Mouse (Mus musculus) testis, postnatal 14 days (tissue): ENCODE measurements around the gene Frmpd2.
A peak's percentile ranks its signal among the peaks of the same experiment; 100 is the strongest.
"Not testable (repeated sequence)": the region's sequence is repeated elsewhere in the genome, so short reads cannot be mapped to it uniquely, and the experiment has no call there.

ENCODE experiments used
- DNase-seq: peaks from one replicate; pipeline ENCODE4 v3.0.0; 2021; ENCODE audit warnings: low spot score

Frmpd2 gene

DNA sequence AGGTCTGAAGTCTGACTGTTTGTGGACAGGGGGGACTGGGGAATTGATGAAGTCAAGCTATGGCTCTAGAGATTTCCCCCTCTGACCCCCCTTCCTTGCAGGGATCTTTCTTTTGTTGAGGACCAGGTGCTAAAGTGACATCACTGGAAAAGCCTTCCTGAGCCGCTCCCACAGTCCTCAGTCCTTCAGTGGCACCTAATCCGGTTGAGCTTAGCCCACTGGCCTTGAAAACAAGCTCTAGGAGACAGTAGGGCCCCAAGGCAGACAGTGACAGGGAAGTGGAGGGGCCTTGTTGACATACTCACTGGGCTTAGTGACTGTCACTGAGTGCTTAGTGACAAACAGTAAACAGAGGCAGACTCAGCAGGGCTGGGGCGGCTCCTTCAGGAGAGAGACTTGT is at the start of gene Frmpd2:
Gene Frmpd2, plus strand, starts transcription at position 366 of the 400 bp plus-strand sequence.
- DNase-seq = no peak

DNA sequence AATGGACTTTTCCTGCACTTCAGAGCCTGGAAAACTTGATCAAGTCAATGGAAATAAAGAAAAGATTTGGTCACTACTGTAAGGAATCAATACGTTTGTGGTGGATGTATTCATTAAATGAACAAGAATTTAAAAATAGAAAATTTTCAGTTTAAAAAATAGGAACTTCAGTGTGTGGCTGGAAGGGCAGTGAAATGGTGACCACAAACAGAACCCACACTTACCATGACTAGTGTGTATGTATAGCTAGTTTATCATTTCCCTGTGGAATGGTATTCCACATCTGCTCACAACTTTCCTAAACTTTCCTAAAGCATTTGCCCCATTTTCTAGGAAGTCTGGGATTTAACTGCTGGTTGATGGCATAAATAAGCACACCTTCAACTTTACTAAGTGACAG is 48.5 kb upstream of the Frmpd2 start:
- no peak for DNase-seq

DNA sequence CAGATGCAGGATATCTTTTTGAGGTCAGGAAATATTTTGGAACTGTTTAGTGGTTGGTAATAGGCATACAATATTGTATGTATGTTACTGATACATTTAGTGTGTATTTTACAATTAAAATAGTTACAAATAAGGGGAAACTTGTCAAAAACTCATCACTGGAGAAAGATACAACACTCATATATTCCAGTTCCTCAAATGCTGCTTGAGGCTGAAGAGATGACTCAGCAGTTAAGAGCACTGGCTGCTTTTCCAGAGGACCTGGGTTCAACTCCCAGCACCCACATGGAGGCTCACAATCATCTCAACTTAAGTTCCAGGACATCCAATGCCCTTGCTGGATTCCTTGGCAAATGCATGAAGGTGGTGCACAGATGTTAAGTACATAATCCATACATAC is 47.4 kb upstream of the Frmpd2 start:
- no peak for DNase-seq

DNA sequence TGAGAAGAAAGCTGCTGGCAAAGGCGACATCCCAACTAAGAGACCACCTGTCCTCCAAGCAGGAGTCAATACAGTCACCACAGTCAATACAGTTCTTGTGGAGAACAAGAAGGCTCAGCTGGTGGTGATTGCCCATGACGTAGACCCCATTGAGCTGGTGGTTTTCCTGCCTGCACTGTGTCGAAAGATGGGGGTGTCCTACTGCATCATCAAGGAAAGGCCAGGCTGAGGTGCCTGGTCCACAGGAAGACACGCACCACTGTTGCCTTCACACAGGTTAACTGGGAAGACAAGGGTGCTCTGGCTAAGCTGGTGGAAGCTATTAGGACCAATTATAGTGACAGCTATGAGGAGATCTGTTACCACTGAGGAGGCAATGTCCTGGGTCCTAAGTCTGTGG is 39.0 kb upstream of the Frmpd2 start:
- DNase-seq = not testable (repeated sequence)

DNA sequence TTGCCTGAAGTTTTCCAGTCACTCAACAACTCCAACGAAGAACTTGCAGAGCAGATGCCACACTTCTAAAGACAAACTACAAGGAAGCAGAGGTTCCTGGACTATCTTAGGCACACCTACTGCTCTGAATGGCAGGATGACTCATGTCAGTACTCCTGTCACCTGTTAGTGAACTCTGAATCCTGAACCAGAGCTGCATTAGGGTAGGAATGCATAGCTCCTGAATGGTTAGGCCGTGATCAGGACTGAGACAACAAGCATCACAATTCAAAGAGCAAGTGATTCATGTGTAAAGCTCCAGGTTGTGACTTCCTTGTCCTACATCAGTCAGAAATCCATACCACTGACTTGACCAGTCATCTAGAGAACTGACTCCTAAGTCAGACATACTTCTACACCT is 27.7 kb upstream of the Frmpd2 start:
- DNase-seq = no peak

DNA sequence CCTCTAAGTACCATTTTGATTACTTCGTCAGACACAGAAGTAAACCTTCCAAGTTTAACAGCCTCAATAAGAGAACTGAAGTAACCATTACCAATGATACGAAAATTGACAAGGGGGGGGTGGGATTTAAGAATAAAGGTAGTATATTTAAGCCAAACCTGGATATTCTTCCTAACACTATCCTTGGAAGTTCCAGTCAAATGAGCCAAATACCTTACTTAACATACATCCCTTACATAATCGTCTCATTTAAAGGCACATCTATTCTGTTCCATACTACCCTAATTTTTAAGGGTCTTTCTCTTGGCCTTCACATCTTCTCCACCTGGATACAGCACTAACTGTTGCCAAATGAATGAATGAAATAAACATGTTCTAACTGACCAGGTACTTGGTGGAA is 25.5 kb upstream of the Frmpd2 start:
- DNase-seq = no peak

DNA sequence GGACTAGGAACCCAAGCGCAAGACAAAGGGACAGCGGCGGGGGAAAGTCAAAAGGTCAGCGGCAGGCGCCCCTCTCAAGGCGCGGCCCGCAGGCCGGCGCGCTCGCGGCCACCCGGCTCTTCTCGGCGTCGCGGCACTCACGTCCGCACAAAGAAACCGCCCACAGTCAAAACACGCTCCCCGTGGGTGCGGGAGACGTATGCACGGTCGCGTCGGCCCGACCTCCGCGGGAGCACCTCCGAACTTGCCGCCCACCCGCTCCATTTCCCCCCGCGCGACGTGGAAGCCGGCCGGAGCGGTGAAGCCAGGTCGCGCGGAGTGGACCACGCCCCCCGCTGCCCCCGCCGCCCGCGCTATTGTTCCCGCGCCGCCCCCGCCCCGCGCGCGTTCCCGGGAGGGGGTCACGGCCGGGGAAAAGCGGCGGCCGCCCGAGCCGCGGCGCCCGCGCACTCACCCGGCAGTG is 24.9 kb upstream of the Frmpd2 start:
- no peak for DNase-seq

DNA sequence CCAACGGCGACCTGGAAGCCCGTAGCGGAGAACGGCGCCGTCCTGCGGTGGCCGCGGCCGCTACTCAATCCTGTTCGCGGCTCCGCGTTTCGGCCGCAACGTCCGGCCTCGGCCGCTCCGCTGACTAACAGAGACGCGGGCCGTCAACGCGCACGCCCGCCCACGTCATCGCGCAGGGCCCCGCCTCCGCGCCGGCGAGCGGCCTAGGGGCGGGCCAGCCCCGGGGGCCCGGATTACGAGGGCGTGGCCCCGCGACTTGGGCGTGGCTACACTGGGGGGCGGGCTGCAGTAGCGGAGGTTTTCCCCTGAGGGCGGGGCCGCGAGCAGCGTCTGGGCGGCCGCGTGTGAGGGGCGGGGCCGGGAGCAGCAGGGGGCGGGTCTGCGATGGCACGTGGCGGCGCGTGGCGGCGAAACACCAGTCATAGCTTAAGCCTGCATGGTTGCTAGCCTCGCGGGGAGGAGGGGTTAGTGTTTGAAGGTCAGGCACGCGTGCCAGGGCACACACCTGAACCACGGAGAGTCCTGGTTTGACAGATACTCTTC is 24.4 kb upstream of the Frmpd2 start, which contains the start of gene Mapk8:
Gene Mapk8, minus strand, starts transcription at position 132 of the 543 bp plus-strand sequence.
- peak; percentile 98 for DNase-seq

DNA sequence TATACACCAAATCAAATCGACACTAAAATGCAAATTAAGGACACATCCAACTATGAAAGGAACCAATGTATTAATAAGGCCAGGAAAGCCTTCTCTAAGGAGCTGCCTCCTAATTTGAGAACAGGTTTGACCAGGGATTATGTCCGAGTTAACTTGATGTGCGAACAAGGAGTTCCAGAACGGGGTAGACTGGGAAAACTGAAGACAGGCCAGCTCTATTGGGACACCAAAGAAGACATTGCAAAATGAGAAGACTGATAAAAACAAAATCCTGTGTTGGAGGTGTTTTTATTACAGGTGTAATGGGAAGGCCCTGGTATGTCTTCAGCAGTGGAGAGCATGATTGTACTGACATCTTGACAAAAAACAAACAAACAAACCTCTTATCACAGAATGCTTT is 23.2 kb upstream of the Frmpd2 start:
- no peak for DNase-seq

DNA sequence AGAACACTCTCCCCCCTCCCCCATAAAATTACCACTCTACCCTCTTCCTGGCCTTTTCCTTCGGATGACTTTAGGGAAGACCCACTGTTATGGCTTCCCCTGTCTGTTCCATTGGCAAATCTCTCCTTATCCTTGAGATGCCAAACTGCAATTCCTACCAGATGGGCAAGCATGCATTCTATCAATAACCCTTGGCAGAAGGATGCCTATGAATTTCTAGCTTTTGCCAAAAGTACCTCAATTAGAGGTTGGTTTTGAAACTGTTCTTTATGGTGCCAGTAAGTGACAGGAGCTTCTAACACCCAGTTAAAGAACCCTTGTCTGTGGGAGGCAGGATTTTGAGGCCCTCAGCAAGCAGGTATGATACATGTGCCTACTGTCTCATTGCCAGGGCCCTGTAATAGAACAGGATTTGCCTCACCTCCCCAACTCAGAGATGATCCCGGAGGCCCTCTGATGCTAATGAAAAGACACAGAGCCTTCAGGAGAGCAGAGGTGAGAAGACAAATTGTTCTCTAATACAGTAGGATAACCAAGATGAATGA is 22.1 kb upstream of the Frmpd2 start:
- no peak for DNase-seq

DNA sequence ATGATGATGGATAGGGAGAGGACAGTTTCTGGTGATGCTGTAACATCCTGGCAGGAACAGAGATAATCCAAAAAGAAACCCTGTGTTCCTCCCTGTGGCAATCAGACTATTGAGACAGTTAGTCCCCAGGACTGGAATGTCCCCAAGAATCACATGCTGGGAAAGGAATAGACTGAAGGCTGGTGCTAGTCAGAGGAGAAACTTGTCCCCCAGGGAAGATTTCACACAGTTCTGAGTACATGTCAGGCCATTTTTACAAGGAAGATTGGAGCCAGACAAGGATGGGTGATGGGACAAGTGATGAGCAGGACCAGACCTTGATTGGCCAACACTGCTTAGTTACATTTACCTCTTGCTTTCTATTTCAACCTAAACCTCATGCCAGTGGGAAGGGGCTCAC is 21.2 kb upstream of the Frmpd2 start:
- no peak for DNase-seq

DNA sequence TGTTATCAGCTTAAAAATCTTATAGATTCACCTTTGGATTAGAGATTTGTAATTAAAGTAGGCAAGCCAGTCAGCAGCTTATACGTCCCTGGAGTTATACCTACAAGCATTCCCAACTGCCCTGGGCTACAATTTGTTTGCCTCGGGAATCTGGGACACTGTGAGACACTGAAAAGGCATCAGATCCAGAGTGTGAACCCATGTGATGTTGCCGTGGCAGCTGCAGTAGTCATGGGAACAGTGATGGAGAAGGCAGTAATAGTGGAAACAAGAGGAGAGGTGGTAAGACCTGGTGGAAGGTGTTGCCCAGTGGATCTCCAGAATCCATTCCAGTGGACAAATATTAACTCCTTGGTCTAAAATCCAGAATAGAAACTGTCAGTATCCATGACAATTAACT is 7.8 kb upstream of the Frmpd2 start:
- DNase-seq = no peak

DNA sequence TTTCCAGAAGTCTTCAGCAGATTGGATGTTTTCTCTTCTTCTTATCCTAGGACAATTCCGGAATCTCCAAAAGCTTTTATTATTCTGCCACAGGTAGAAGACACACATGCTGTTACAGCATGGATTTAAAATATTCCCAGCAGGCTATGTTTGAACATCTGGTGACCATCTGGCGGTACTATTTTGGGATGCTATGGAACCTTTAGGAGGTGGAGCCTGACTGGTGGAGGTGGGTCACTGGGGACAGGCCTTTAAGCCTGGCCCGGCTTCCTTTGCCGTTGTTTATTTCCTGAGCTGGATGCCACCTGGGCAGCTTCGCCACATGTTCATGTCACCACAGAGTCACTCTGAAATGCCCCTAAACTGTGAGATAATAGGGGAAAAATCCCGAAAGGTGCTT is 3.7 kb upstream of the Frmpd2 start:
- DNase-seq = no peak

DNA sequence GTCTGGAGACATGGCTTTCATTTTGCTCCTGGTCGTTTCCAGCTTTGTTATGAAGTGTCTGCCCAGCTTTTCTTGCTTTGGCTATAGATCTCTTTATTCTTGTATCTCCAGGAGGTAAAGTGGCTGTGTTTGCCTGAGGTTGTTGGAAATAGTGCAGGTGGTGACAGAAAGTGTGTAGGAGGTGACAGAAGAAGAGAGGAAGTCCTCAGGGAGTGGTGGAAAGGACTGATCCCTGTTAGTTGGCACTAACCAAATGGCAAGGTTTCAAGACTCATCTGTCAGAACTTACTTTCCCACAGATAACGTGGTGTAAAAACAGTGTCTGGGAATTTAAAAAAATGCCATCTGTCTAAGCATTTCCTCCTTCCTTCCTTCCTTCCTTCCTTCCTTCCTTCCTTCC is 3.0 kb downstream of the Frmpd2 start:
- no peak for DNase-seq

DNA sequence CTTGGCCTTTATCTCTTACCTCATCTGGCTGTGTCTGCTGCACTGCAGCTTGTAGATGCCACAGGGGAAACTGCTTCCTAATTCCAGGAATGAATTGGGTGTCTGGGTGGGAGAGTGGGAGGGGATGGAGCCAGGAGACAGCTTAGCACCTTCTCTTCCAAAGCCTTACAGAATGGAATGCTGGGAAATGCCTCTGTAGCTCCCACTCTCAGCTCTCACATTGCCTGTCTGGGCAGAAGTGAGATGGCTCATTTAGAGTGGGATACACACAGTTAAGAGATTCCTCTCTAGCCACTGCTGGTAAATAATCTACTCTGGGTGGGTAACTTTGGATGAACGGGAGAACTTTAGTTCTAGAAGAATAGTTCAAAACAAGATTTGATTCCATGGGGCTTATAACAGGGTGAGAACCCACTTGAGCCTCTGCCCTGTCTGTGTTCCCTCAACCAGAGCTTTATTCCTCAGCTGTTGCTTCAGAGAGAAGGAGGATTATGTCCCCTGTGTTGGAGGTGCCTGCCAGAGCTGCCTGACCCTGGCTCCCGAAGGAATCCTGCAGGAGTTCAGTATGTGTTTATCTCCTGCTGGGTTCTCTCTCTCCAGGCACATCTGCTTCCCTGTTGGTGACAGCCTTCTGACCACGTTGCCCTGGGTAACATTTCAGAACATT is 4.7 kb downstream of the Frmpd2 start:
- DNase-seq = no peak

DNA sequence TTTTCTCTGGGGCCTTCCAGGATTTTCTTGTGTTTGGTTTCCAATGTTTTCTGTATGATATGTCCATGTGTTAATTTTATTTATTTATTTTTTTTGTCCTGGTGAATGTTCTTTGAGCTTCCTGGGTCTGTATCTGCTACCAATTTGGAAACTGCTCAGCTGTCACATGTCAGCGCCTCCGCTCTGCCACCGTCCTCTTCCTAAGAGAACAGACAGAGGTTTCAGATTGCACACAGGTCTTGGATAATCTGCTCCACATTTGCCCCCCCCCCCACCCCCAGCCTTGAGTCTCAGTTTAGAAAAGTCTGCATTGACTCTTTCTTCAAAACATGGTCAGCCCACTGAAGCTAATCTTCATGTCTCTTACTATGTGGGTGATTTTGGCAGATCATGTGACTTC is 10.5 kb downstream of the Frmpd2 start:
- no peak for DNase-seq

DNA sequence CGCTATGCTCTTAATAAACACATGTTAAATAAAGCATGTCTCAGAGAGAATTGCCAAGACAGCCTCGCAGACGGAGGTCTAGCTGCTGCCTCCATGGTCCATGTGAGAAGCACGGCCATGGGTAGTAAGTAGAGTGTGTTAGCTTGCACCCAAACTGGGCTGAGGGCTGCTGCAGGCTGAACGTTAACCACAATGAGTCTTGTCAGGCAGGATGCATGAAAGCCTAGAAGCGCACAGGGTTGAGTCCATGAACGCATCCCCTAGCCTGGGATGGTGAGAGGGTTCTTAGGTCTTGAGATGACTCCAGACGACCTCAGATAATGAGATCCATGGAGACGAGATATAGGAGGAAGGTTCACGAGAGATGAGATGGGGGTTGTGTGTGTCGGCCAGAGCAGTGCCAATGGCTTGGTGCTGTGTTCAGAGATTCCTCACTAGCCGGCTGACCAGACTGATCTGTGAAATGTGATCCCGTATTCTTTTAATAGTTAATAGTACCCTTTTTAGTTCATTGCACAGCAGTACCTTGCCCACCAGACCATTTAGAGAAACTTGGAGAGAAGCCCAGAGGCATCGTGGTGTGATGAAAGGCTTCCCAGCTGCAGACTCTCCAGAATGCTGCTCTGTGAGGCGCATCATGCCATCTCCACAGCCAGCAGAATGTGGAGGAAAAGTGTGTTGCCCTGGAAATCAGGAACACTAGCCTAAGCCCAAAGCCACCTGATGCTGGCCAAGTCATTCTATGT is 16.5 kb downstream of the Frmpd2 start:
- no peak for DNase-seq

DNA sequence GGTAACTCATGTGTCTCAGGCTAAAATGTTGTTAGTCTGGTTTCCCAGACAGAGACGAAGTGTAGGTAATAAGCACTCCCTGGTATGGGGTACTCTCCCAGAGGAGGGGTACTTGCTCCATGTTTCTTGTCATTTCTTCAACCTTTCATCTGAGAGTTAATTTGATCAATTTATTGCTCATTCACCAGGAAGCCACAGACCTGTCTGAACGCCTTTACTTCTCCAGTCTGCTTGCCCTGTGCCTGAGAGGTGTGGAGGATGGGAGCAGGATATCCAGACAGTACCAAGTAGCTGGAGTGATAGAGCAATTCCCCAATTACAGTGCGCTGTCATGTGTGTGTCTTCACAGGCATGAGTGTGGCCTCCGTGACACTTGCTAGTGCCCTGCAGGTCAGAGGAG is 23.7 kb downstream of the Frmpd2 start:
- DNase-seq = no peak

DNA sequence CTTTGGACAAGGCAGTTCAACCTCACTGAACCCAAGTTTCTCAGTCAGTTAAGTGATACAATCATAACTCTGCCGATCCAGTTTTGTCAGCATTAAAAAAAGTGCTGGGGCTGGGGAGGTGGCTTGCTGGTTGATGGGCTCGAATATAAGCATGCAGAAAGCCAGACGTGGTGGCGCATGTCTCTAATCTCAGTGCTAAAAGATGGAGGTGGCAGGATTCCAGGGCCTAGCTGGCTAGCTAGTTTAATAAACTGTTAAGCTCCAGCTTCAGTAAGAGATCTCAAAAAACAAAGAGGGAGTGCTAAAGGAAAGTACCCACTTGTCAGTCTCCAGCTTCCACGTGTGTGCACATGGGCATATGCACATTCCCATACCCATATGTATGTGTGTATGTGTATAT is 25.9 kb downstream of the Frmpd2 start:
- no peak for DNase-seq

DNA sequence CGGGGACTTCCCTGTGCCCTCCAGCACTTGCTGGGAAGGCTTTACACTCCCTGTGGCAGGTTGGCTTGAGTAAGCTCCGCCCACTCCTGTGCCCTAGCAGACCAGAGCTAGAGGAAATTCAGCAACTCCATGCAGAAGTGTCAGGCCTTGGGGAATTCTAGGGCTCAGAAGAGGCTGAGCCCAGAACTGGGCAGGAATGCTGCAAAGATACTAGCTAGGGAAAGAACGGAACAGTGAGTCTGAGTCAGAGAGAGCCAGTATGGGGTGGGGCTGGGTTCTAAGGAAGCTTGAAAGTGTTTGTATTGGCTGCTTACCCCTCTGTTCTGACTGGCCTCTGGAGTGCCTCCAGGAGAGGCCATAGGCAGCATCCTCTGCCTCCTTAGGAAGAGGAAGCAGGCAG is 27.4 kb downstream of the Frmpd2 start:
- no peak for DNase-seq

DNA sequence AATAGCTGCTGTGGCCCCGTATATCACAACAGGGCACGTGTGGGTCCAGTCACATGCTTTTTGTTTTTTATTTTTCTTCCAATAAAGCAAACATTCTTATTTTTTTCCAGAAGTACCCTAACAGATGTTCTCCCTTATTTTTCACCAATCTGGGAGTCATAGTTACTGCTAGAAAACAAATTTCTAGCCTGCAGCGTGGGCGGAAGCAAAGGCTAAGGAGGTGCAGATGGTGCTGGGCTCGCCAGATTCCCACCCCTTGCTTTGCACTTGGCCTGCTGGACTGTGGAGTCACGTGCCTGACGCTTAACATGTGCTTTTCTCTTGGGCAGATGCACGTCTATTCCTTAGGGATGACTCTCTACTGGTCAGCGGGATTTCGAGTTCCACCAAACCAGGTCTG is 29.1 kb downstream of the Frmpd2 start:
- DNase-seq = peak; percentile 21

DNA sequence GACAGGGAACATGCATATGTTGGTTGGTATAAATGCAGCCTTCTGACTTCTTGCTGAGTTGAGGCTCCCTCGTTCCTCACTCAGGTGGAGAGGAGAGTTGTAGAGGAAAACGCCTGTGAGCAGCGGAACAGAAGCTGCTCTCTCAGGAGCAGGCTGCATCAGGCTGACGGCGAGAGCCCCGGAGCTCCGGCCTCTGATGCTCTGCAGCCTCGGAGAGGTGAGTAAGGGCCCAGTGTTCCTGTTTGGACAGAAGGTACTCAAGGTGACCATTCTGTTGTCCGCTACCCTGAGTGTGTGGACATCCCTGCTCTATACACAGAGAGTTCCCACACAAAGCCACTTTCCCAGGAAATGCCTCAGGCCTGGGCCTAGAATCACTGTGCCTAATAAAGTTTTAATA is 31.8 kb downstream of the Frmpd2 start:
- DNase-seq = no peak

DNA sequence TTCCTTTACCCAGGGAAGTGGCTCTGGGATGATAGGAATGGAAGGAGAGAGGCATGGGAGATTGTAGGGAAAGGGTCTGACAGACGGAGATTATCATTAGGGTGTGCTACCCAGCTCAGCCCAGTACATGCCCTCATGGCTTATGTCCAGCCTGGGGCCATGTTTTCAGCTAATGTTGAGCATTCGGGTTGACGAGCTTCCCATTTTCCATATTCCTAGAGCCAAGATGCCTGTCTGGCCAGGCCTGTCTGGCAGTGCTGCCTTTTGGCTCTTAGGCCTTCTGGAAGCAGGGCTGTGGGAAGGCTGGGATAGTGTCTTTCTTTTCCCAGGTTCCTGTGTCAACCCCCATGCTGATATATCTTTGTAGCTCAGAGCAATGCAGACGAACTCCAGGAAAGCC is 35.2 kb downstream of the Frmpd2 start:
- DNase-seq = no peak
